Mouse (Mus musculus) liver, embryonic 11.5 days (tissue): Measurements from ENCODE around the gene Ehd1. TPM values are rescaled to one million over a fixed set of nuclear protein-coding genes. Genes with fewer than 3 reads are reported as not detected.

Experiments
- ATAC-seq: fragments of 200-750 bp; cut with Nextera tagmentation; replicated peaks from 2 replicates; pipeline ENCODE4 v1.8.0; 2017; ENCODE audit warnings: moderate number of reproducible peaks, mild to moderate bottlenecking, moderate TSS enrichment, moderate library complexity; ENCODE audit not compliant: low FRiP score
- DNase-seq: peaks from one replicate; pipeline ENCODE4 v3.0.0-alpha.2; 2017; ENCODE audit warnings: low spot score
- H3K27ac ChIP-seq: fragments of 300-500 bp; sonication (generic); 2 replicates; pipeline ENCODE4 v1.5.1; 2014; ENCODE audit warnings: mild to moderate bottlenecking, low read depth, low read length, control low read depth
- H3K27me3 ChIP-seq: fragments of 300-500 bp; sonication (generic); replicated peaks from 2 replicates; pipeline ENCODE4 v1.6.1; 2014; ENCODE audit warnings: low read length, mixed read lengths; ENCODE audit not compliant: control insufficient read depth, insufficient read depth
- H3K36me3 ChIP-seq: fragments of 300-500 bp; sonication (generic); 2 replicates; pipeline ENCODE4 v1.6.1; 2014; ENCODE audit warnings: mild to moderate bottlenecking, low read length, moderate library complexity, mixed read lengths; ENCODE audit not compliant: control insufficient read depth, insufficient read depth
- H3K4me1 ChIP-seq: fragments of 300-500 bp; sonication (generic); replicated peaks from 2 replicates; pipeline ENCODE4 v1.6.1; 2014; ENCODE audit warnings: low read length, mixed read lengths; ENCODE audit not compliant: control insufficient read depth, insufficient read depth
- H3K4me2 ChIP-seq: fragments of 300-500 bp; sonication (generic); 2 replicates; pipeline ENCODE4 v1.6.1; 2014; ENCODE audit warnings: mild to moderate bottlenecking, control low read depth, moderate library complexity
- H3K4me3 ChIP-seq: fragments of 300-500 bp; sonication (generic); 2 replicates; pipeline ENCODE4 v1.5.1; 2014; ENCODE audit warnings: low read depth, low read length, control low read depth
- H3K9ac ChIP-seq: fragments of 300-500 bp; sonication (generic); 2 replicates; pipeline ENCODE4 v1.6.1; 2014; ENCODE audit warnings: low read depth, low read length, control low read depth
- H3K9me3 ChIP-seq: fragments of 300-500 bp; sonication (generic); 2 replicates; pipeline ENCODE4 v1.6.1; 2016; ENCODE audit warnings: low read length, inconsistent platforms, mixed read lengths; ENCODE audit not compliant: control insufficient read depth
- WGBS: fragments of 180-500 bp; shearing (Covaris S2); extraction: QIAGEN DNeasy Blood & Tissue Kit; methylation state at CpG from one replicate; pipeline ENCODE4 v1.1.7; 2014; 5-methylcytosine and 5-hydroxymethylcytosine counted together
- polyA plus RNA-seq: library from polyadenylated mRNA; unstranded; fragments of >200 nt; fragmentation: Nextera tagmentation; extraction: Ambion mirVana; gene quantifications from 2 replicates; pipeline ENCODE4 v1.2.1, GENCODE M21; 2014

The Ehd1 gene
- polyA plus RNA-seq, 1 experiment from 2014 or later, result 96.5 TPM

- peak within 1 kb of the TSS; percentile 59 for H3K4me3 ChIP-seq
- DNase-seq (peak; percentile 89), ATAC-seq (peak; percentile 91)
- H3K27me3 ChIP-seq, result no peaks in the 10 kb centered on the region
- peaks cover 22% of the 10 kb centered on the region for H3K4me1 ChIP-seq
- H3K4me2 ChIP-seq, result peak within 1 kb of the TSS; percentile 80
- 5% methylated on average over 48 of the region's 48 CpGs for WGBS
- H3K36me3 ChIP-seq, result peaks cover 2% of the 10 kb centered on the region; the same call in 1 of the 2 replicates
- H3K27ac ChIP-seq, result peak within 1 kb of the TSS; percentile 98
- H3K9me3 ChIP-seq, result no peaks in the 10 kb centered on the region
- peak within 1 kb of the TSS; percentile 88 for H3K9ac ChIP-seq
Observed at GRCm38 (mm10) chr19:6235084-6236052, 41.2 kb upstream of the Ehd1 start, which contains the start of gene Ppp2r5b. Ppp2r5b (minus strand) TSS chr19:6235872.

- Histone ChIP-seq H3K4me3 (peak overlapping the region; percentile 59), H3K4me1 (peaks cover 28% of the 10 kb centered on the region), H3K36me3 (no peaks in the 10 kb centered on the region), H3K9me3 (no peaks in the 10 kb centered on the region), H3K27ac (peak overlapping the region; percentile 98), H3K4me2 (peak overlapping the region; percentile 80), H3K27me3 (no peaks in the 10 kb centered on the region), H3K9ac (peak overlapping the region; percentile 88)
- DNase-seq (peak; percentile 84), ATAC-seq (peak; percentile 86)
- 0% methylated on average over 9 of the region's 9 CpGs for WGBS
Observed at GRCm38 (mm10) chr19:6236053-6236441, 40.5 kb upstream of the Ehd1 start.

GRCm38 (mm10) chr19:6236842-6237241 lies 39.7 kb upstream of the Ehd1 start:
- Histone ChIP-seq H3K27ac (no peak overlapping the region), H3K9me3 (no peaks in the 10 kb centered on the region), H3K4me2 (no peak overlapping the region), H3K4me1 (peaks cover 28% of the 10 kb centered on the region), H3K36me3 (no peaks in the 10 kb centered on the region), H3K27me3 (no peaks in the 10 kb centered on the region), H3K9ac (no peak overlapping the region), H3K4me3 (no peak overlapping the region)
- ATAC-seq (no peak), DNase-seq (no peak)
- 65% methylated on average over 7 of the region's 7 CpGs for WGBS

- H3K9me3 ChIP-seq, result no peaks in the 10 kb centered on the region
- no peak overlapping the region for H3K9ac ChIP-seq
- H3K27me3 ChIP-seq, result no peaks in the 10 kb centered on the region
- H3K27ac ChIP-seq, result no peak overlapping the region
- no peak overlapping the region for H3K4me3 ChIP-seq
- DNase-seq (no peak), ATAC-seq (no peak)
- no peaks in the 10 kb centered on the region for H3K36me3 ChIP-seq
- peaks cover 40% of the 10 kb centered on the region for H3K4me1 ChIP-seq
- H3K4me2 ChIP-seq, result no peak overlapping the region
Observed at GRCm38 (mm10) chr19:6238740-6239139, 37.8 kb upstream of the Ehd1 start.

DNA sequence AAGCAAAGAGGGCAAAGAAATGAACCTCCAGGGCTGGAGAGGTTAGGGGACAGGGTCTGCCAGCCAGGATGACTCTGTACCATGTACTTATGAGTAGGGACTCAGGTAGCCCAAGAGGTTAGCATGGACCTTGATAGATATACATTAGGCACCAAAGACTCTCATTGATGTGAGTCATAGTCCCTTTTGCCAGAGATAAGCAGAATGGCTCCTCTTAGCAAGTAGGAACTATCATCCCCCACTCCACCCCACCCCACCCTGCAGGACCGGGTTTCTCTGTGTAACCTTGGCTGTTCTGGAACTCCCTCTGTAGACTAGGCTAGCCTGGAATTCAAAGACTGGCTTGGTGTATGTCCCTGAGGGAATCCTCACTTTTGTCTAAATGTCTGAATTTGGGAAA lies 36.4 kb upstream of the Ehd1 start:
- 0 out of 2 replicates have a peak overlapping the region, but pooled peaks have one; percentile 22 for H3K4me3 ChIP-seq
- peak; percentile 24; the same call in 1 of the 2 replicates for ATAC-seq
- peak overlapping the region; percentile 37; the same call in 1 of the 2 replicates for H3K9ac ChIP-seq
- H3K9me3 ChIP-seq, result no peaks in the 10 kb centered on the region
- H3K27ac ChIP-seq, result peak overlapping the region; percentile 80
- DNase-seq, result no peak
- peaks cover 5% of the 10 kb centered on the region; the same call in 1 of the 2 replicates for H3K36me3 ChIP-seq
- H3K4me2 ChIP-seq, result peak overlapping the region; percentile 95
- WGBS, result 35% methylated on average over 1 of the region's 1 CpGs
- peaks cover 31% of the 10 kb centered on the region for H3K4me1 ChIP-seq
- no peaks in the 10 kb centered on the region for H3K27me3 ChIP-seq

DNA sequence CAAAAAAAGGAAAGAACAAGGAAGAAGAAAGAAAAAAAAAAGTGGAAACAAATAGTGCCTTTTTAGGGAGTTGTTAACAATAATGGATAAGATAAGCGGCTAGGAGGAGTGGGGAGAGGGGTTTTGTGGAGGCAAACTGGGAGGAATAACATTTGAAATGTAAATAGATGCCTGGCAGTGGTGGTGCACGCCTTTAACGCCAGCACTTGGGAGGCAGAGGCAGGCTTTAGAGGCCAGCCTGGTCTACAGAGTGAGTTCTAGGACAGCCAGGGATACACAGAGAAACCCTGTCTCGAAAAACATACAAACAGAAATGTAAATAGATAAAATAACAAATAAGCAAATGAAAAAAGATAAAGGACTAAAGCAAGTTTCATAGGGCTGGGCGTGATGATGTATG lies 35.8 kb upstream of the Ehd1 start:
- no peak for ATAC-seq
- H3K4me1 ChIP-seq, result peaks cover 29% of the 10 kb centered on the region

DNA sequence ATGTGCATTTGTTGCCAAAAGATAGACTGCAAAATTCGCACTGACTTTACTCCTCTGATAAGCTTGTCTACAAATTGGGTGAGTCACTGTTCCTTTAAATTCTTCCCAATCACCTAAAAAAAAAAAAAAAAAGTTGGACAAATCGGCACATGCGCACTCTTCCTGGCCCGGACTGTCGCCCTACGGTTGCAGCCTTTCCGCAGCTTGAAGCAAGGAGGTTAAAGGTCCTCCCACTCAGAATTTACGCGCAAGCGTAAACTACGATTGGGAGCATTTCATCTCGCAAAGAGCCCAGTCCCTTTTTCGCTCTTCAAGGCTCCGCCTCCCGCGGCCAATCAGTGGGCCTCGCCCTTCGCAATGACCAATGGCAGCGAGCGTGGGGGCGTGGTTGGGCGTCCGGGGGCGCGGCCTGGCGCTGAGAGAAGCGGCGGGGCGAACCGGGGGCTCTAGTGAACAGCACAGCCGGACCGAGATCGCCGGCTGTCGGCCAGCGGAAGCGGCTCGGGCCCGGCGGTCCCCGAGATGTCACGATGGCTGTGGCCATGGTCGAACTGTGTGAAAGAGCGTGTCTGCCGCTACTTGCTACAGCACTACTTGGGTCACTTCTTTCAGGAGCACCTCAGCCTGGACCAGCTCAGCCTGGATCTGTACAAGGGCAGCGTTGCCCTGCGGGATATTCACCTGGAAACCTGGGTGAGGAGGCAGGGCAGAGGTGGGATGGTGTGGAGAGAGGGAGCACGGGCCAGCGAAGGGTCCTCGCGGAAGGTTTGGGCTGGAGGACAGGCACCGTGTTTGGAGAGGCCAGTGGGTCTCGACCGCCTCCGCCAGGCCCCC lies 35.0 kb upstream of the Ehd1 start, which contains the start of gene Atg2a:
Gene Atg2a (plus strand): TSS at position 395 of the 834 bp plus-strand sequence.
- Histone ChIP-seq H3K36me3 (peaks cover 14% of the 10 kb centered on the region), H3K27ac (peak within 1 kb of the TSS; percentile 80), H3K4me2 (peak within 1 kb of the TSS; percentile 95), H3K9ac (peak within 1 kb of the TSS; percentile 87), H3K9me3 (no peaks in the 10 kb centered on the region), H3K4me1 (peaks cover 29% of the 10 kb centered on the region), H3K4me3 (peak within 1 kb of the TSS; percentile 89), H3K27me3 (no peaks in the 10 kb centered on the region)
- DNase-seq, result peak; percentile 98
- ATAC-seq, result peak; percentile 89
- WGBS, result under 1% methylated on average over 55 of the region's 55 CpGs

More for the DNA sequence above, 35.8 kb upstream of the Ehd1 start:
- no peak for DNase-seq
- Histone ChIP-seq H3K27ac (peak overlapping the region; percentile 80), H3K4me3 (peak overlapping the region; percentile 22; the same call in 1 of the 2 replicates), H3K36me3 (peaks cover 7% of the 10 kb centered on the region), H3K27me3 (no peaks in the 10 kb centered on the region), H3K4me2 (peak overlapping the region; percentile 95), H3K9me3 (no peaks in the 10 kb centered on the region), H3K9ac (peak overlapping the region; percentile 30; the same call in 1 of the 2 replicates)
- 32% methylated on average over 5 of the region's 5 CpGs for WGBS

DNA sequence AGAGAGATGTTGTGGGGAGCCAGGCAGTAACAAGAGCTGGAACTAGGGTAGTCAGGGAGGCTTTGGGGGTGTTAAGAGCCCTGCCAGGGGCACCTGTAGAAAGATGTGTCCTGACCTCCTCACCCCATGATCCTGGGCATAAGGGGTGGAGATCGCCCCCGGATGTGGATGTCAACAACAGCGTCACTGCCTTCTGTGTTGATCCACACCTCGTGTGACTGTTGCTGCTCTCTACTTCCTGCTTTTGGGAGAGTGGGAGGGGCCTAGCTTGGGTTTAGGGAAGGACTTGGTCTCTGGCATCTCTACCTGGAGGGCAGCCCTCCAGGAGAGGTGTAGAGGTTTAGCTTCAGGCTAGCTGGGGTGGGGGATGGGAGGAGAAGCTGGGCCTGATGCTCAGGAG lies 34.2 kb upstream of the Ehd1 start:
- Histone ChIP-seq H3K4me2 (peak overlapping the region; percentile 95), H3K4me1 (peaks cover 29% of the 10 kb centered on the region), H3K4me3 (peak overlapping the region; percentile 89), H3K9me3 (no peaks in the 10 kb centered on the region), H3K27ac (peak overlapping the region; percentile 68), H3K9ac (peak overlapping the region; percentile 87), H3K36me3 (peaks cover 19% of the 10 kb centered on the region), H3K27me3 (no peaks in the 10 kb centered on the region)
- WGBS, result 0% methylated on average over 4 of the region's 4 CpGs
- ATAC-seq (0 out of 2 replicates have a peak, but pooled peaks have one; percentile 22), DNase-seq (peak; percentile 54)
